Mouse (Mus musculus): ENCODE results near the gene Cyp4f39. TPM values are rescaled to one million over a fixed set of nuclear protein-coding genes. Genes with fewer than 3 reads are reported as not detected.

Gene Cyp4f39
- polyA plus RNA-seq, 1 experiment from 2014 or later = 0.15 TPM

Other genes starting within 250 kb of the Cyp4f39 start
- 110 and 112 TPM in 2 replicates for gene Brd4, start 168.0 kb upstream of the Cyp4f39 start, polyA plus RNA-seq (2016; fragmentation: Nextera tagmentation; extraction: Ambion mirVana)
- gene Akap8, start 131.5 kb upstream of the Cyp4f39 start, polyA plus RNA-seq (2016; fragmentation: Nextera tagmentation; extraction: Ambion mirVana) = 130 and 140 TPM in 2 replicates
- 90.2 and 106 TPM in 2 replicates for gene Akap8l, start 102.1 kb upstream of the Cyp4f39 start, polyA plus RNA-seq (2016; fragmentation: Nextera tagmentation; extraction: Ambion mirVana)
- 22.3 and 25.6 TPM in 2 replicates for gene Wiz, start 63.3 kb upstream of the Cyp4f39 start, polyA plus RNA-seq (2016; fragmentation: Nextera tagmentation; extraction: Ambion mirVana)
- 0.40 and 0.42 TPM in 2 replicates for gene Rasal3, start 49.1 kb upstream of the Cyp4f39 start, polyA plus RNA-seq (2016; fragmentation: Nextera tagmentation; extraction: Ambion mirVana)
- 0.07 TPM in 1 of 2 replicates, not detected in the other for gene Pglyrp2, start 28.6 kb upstream of the Cyp4f39 start, polyA plus RNA-seq (2016; fragmentation: Nextera tagmentation; extraction: Ambion mirVana)
- 6.4 and 8.7 TPM in 2 replicates for gene Cyp4f17, start 53.3 kb downstream of the Cyp4f39 start, polyA plus RNA-seq (2016; fragmentation: Nextera tagmentation; extraction: Ambion mirVana)
- 11.4 and 13.2 TPM in 2 replicates for gene Cyp4f16, start 83.8 kb downstream of the Cyp4f39 start, polyA plus RNA-seq (2016; fragmentation: Nextera tagmentation; extraction: Ambion mirVana)
- 0.42 TPM in 1 of 2 replicates, not detected in the other for gene Cyp4f37, start 168.6 kb downstream of the Cyp4f39 start, polyA plus RNA-seq (2016; fragmentation: Nextera tagmentation; extraction: Ambion mirVana)
- not detected in 2 replicates for gene Cyp4f40, start 206.2 kb downstream of the Cyp4f39 start, polyA plus RNA-seq (2016; fragmentation: Nextera tagmentation; extraction: Ambion mirVana)
- gene Cyp4f15, start 232.9 kb downstream of the Cyp4f39 start, polyA plus RNA-seq (2016; fragmentation: Nextera tagmentation; extraction: Ambion mirVana) = 1.8 and 1.9 TPM in 2 replicates